Mouse (Mus musculus) CH12.LX (cell line): ENCODE results near the gene Sphk2. TPM values are rescaled to one million over a fixed set of nuclear protein-coding genes. Genes with fewer than 3 reads are reported as not detected.

Source experiments
- DNase-seq: peaks from one replicate; pipeline ENCODE4 v3.0.0-alpha.2; 2013; ENCODE audit errors: extremely low read depth
- H3K27ac ChIP-seq: 2 replicates; pipeline ENCODE4 v1.5.1; 2012; ENCODE audit warnings: low read depth, mild to moderate bottlenecking, control low read depth, moderate library complexity; ENCODE audit not compliant: insufficient read depth
- H3K27me3 ChIP-seq: replicated peaks from 2 replicates; pipeline ENCODE3; 2012; ENCODE audit warnings: inconsistent platforms
- H3K36me3 ChIP-seq, 2 experiments: replicated peaks in 1 of 2; 2 replicates each; pipeline versions ENCODE3 to v1.6.1; 2012; ENCODE audit warnings: inconsistent platforms in 1 of 2, low read length in 1 of 2, mild to moderate bottlenecking in 1 of 2, mixed read lengths in 1 of 2, moderate library complexity in 1 of 2; ENCODE audit not compliant: control insufficient read depth in 1 of 2, insufficient read depth in 1 of 2
- H3K4me1 ChIP-seq, 2 experiments: 2 replicates each; pipeline ENCODE4 v1.6.1; 2012; ENCODE audit warnings: inconsistent platforms in 1 of 2, moderate library complexity in 1 of 2; ENCODE audit not compliant: insufficient read depth in 2 of 2, control insufficient read depth in 1 of 2
- H3K4me2 ChIP-seq: 2 replicates; pipeline ENCODE4 v1.6.1; 2012; ENCODE audit warnings: low read depth, mild to moderate bottlenecking, control low read depth; ENCODE audit not compliant: poor library complexity, insufficient read depth, severe bottlenecking
- H3K4me3 ChIP-seq, 3 experiments: fragments of 150-350 bp in 1 of 3; sonication (generic) in 1 of 3; replicated peaks in 1 of 3; 2 replicates each; pipeline versions ENCODE3 to v1.5.1; 2011 to 2012; ENCODE audit warnings: low read depth in 2 of 3, low read length in 2 of 3, mild to moderate bottlenecking in 2 of 3, moderate library complexity in 2 of 3, control low read depth in 1 of 3, improper control_type of control experiment in 1 of 3, inconsistent platforms in 1 of 3, mixed read lengths in 1 of 3; ENCODE audit not compliant: poor library complexity in 1 of 3
- H3K79me2 ChIP-seq: replicated peaks from 2 replicates; pipeline ENCODE4 v1.6.1; 2012; ENCODE audit warnings: mild to moderate bottlenecking, moderate library complexity; ENCODE audit not compliant: control insufficient read depth, poor library complexity, insufficient read depth, severe bottlenecking; ENCODE audit errors: extremely low read depth
- H3K9ac ChIP-seq: 2 replicates; pipeline ENCODE4 v1.6.1; 2012; ENCODE audit warnings: low read depth, mild to moderate bottlenecking, control low read depth, moderate library complexity; ENCODE audit not compliant: insufficient read depth
- H3K9me3 ChIP-seq: replicated peaks from 2 replicates; pipeline ENCODE3; 2012; ENCODE audit warnings: low read length, inconsistent platforms, mixed read lengths
- CHD2 ChIP-seq: IDR thresholded peaks from 2 replicates; pipeline ENCODE4 v1.6.1; 2011; ENCODE audit warnings: low read length, improper control_type of control experiment
- IRF4 ChIP-seq: IDR thresholded peaks from 2 replicates; pipeline ENCODE4 v1.6.1; 2014; ENCODE audit warnings: low read depth, mild to moderate bottlenecking, inconsistent platforms, low read length, improper control_type of control experiment
- JUND ChIP-seq: conservative IDR thresholded peaks from 2 replicates; pipeline ENCODE4 v1.6.1; 2011; ENCODE audit warnings: low read depth, low read length, improper control_type of control experiment
- MAFK ChIP-seq: IDR thresholded peaks from 2 replicates; pipeline ENCODE4 v1.6.1; 2011; ENCODE audit warnings: low read length, improper control_type of control experiment; ENCODE audit not compliant: insufficient replicate concordance
- MAX ChIP-seq: IDR thresholded peaks from 2 replicates; pipeline ENCODE4 v1.6.1; 2011; ENCODE audit warnings: low read length, improper control_type of control experiment
- MEF2A ChIP-seq: IDR thresholded peaks from 2 replicates; pipeline ENCODE4 v1.6.1; 2014; ENCODE audit warnings: low read depth, mild to moderate bottlenecking, inconsistent platforms, low read length, improper control_type of control experiment, borderline replicate concordance
- PAX5 ChIP-seq: IDR thresholded peaks from 2 replicates; pipeline ENCODE4 v1.6.1; 2012; ENCODE audit warnings: low read length, inconsistent platforms, mixed read lengths
- POLR2A ChIP-seq: IDR thresholded peaks from 2 replicates; pipeline ENCODE4 v1.6.1; 2011; ENCODE audit warnings: low read depth, mild to moderate bottlenecking, improper control_type of control experiment, low read length
- POLR2AphosphoS2 ChIP-seq: IDR thresholded peaks from 2 replicates; pipeline ENCODE4 v1.6.1; 2011; ENCODE audit warnings: low read depth, low read length, improper control_type of control experiment
- RCOR1 ChIP-seq: conservative IDR thresholded peaks from 2 replicates; pipeline ENCODE4 v1.6.1; 2012; ENCODE audit warnings: low read depth, mild to moderate bottlenecking, inconsistent platforms, low read length, improper control_type of control experiment
- SIN3A ChIP-seq: IDR thresholded peaks from 2 replicates; pipeline ENCODE4 v1.6.1; 2012; ENCODE audit warnings: low read length, improper control_type of control experiment, inconsistent platforms
- dilution Hi-C: fragments of 300-500 bp; cut with MboI; formaldehyde crosslinking; loops from 2 replicates; pipeline ENCODE4 v1.14.3; 2020; ENCODE audit warnings: low sequenced_read_pairs; ENCODE audit not compliant: extremely low pct_unique_long_range_greater_than_20kb, extremely low pct_ligation_motif_present
- in situ Hi-C: fragments of 300-500 bp; cut with MboI; formaldehyde crosslinking; loops from 3 replicates; pipeline ENCODE4 v1.14.3; 2019; ENCODE audit warnings: low sequenced_read_pairs, low pct_ligation_motif_present, low pct_unique_long_range_greater_than_20kb, mixed read lengths
- polyA plus RNA-seq: library from polyadenylated mRNA; unstranded; fragments of >175 nt; gene quantifications from 2 replicates; pipeline ENCODE4 v1.2.1, GENCODE M21; 2012; ENCODE audit warnings: low read depth; ENCODE audit not compliant: insufficient read length
- total RNA-seq, 2 experiments: library from RNA; depleted of rRNA; stranded (reverse); fragments of 300-350 nt in 1 of 2; fragments of >200 nt in 1 of 2; gene quantifications; 2 replicates each; pipeline ENCODE4 v1.2.3; 2012 to 2014

Gene Sphk2
- total and polyA plus RNA-seq, 3 experiments: 9.4 to 22.4 (median 16.6) TPM

DNA sequence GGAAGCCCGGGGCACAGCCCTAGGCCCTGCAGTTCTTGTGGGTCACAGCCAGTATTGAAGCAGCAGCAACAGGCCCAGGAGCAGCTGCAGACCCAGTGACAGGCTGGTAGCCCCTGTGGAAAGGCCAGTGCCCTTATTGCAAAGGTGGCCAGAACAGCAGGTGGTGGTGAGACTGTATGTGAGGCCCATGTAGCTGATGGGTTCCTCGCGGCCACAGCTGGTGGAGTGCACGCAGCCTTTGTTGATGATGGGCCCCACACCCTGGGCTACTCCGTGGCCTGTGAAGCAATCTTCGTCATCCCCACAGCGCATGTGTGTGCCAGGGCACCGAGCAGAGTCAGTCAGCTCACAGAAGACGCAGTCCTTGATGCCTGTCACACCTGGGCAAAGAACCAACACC, 7.3 kb upstream of the Sphk2 start:
- peaks cover 83 to 97% of the 10 kb centered on the region in 2 experiments for H3K36me3 ChIP-seq

DNA sequence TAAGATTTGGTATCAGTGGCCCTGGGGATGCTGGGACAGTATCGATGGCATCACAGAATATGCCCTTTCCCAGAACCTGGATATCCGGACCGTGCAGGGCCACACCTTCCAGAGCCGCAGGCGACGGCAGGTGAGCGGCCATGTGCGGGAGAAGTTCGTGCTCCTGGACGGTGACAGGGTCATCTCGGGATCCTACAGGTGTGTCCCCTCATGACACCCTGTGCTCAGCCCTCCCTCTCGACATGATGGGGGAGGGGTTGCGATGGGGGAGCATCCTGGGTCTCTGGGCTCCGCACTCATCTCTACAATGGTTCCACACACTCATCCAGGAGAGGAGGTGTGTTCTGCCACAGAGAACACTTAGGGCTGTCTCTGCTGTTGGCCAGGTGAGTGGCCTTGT, 6.0 kb upstream of the Sphk2 start:
- H3K9ac ChIP-seq: no peak overlapping the region
- in situ Hi-C loops (no loop called here), dilution Hi-C loops (no loop called here)
- H3K4me3 ChIP-seq: no peak overlapping the region
- no peak for TF ChIP-seq PAX5
- no peak for TF ChIP-seq POLR2A
- TF ChIP-seq RCOR1: no peak
- no peak for TF ChIP-seq IRF4
- no peak for TF ChIP-seq MEF2A
- H3K9me3 ChIP-seq: no peaks in the 10 kb centered on the region
- H3K4me1 ChIP-seq: peaks cover 7 to 26% of the 10 kb centered on the region in 2 experiments; a peak in 3 of 4 replicates
- H3K27ac ChIP-seq: no peak overlapping the region
- H3K79me2 ChIP-seq: peaks cover 12% of the 10 kb centered on the region
- peaks cover 90 to 98% of the 10 kb centered on the region in 2 experiments for H3K36me3 ChIP-seq
- DNase-seq: no peak
- no peak overlapping the region for H3K4me2 ChIP-seq
- H3K27me3 ChIP-seq: no peaks in the 10 kb centered on the region

More for the DNA sequence above, 7.3 kb upstream of the Sphk2 start:
- in situ Hi-C loops: no loop called here
- Histone ChIP-seq H3K4me1 (peaks cover 2 to 21% of the 10 kb centered on the region in 2 experiments; a peak in 2 of 4 replicates), H3K9ac (no peak overlapping the region), H3K4me2 (no peak overlapping the region), H3K27ac (no peak overlapping the region), H3K27me3 (no peaks in the 10 kb centered on the region), H3K9me3 (no peaks in the 10 kb centered on the region), H3K4me3 (no peak overlapping the region), H3K79me2 (no peaks in the 10 kb centered on the region; the same call in none of the 2 replicates)
- dilution Hi-C loops: no loop called here
- DNase-seq: no peak
- TF ChIP-seq MAFK (no peak), SIN3A (no peak), JUND (no peak), IRF4 (no peak), MAX (no peak), CHD2 (no peak), POLR2AphosphoS2 (no peak)

DNA sequence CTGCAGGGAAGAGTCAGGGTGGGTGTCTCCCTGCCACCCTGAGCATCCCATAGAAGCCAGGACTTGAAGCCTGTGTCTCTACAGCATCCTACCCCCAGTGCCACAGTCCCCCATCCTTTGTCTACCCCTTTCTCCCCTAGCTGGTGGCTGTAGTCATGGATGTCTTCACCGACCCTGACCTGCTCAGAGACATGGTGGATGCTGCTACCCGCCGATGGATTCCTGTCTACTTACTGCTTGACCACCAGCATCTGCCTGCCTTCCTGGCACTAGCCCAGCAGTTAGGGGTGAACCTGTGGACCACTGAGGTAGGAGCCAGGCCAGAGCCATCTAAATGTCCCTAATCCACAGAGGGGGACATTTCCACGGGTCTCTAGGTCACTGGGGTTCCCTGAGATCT, 5.5 kb upstream of the Sphk2 start:
- Histone ChIP-seq H3K4me3 (no peak overlapping the region), H3K27me3 (no peaks in the 10 kb centered on the region), H3K9me3 (no peaks in the 10 kb centered on the region), H3K79me2 (peaks cover 17% of the 10 kb centered on the region), H3K27ac (no peak overlapping the region), H3K9ac (no peak overlapping the region)
- DNase-seq: no peak
- in situ Hi-C loops (no loop called here), dilution Hi-C loops (no loop called here)
- TF ChIP-seq PAX5 (no peak), POLR2A (0 out of 2 replicates have a peak, but pooled peaks have one; percentile 25)
- TF ChIP-seq, all 38 proteins: peak for 1
- peaks cover 88 to 96% of the 10 kb centered on the region in 2 experiments for H3K36me3 ChIP-seq
- H3K4me2 ChIP-seq: no peak overlapping the region
- H3K4me1 ChIP-seq: peaks cover 7 to 26% of the 10 kb centered on the region in 2 experiments; a peak in 3 of 4 replicates
